8 mouse cellular contexts compared by ENCODE assay signal in genomic region chr3:84155558-84156006, GRCm38 (mm10). TPM values are rescaled to one million over a fixed set of nuclear protein-coding genes. Genes with fewer than 3 reads are reported as not detected.
DNase-seq lines count a peak whose midpoint lies in the region; ATAC-seq and TF ChIP-seq lines count a peak whose summit lies in the region.

Gene Mnd1 (minus strand): TSS chr3:84155786.

- peaks cover 2 to 3% of the 10 kb centered on the region in 2 experiments; a peak in 1 of 4 replicates for H3K4me1 ChIP-seq in ES-E14 (ENCODE audit: control insufficient read depth in 2 of 2, insufficient read depth in 2 of 2, low read length in 2 of 2, poor library complexity in 1 of 2)
- peaks cover 14% of the 10 kb centered on the region for H3K4me1 ChIP-seq in forebrain, embryonic 15.5 days
- no peaks in the 10 kb centered on the region for H3K4me1 ChIP-seq in lung, adult 2 months (ENCODE audit: control insufficient read depth, insufficient read depth, low read length)

- no peaks in the 10 kb centered on the region for H3K27me3 ChIP-seq in forebrain, embryonic 15.5 days

- in situ Hi-C loops in ES-E14 (cut with MboI; ENCODE audit: low sequenced_read_pairs in 2 of 2, unreplicated experiment in 2 of 2), result no loop called here

- no peaks in the 10 kb centered on the region for H3K9me3 ChIP-seq in ES-E14 (ENCODE audit: control insufficient read depth, insufficient read depth, low read depth, low read length)
- no peaks in the 10 kb centered on the region for H3K9me3 ChIP-seq in forebrain, embryonic 15.5 days

- TF ChIP-seq CTCF in lung, adult 2 months (IDR thresholded peaks at IDR 0.05; ENCODE audit: insufficient read depth, low read length), result peak; percentile 56

- TF ChIP-seq POLR2A in lung, adult 2 months (IDR thresholded peaks at IDR 0.05; ENCODE audit: borderline replicate concordance, extremely low read depth, low read depth, low read length), result peak; percentile 48; the same call in 1 of the 2 replicates

- H3K4me2 ChIP-seq in forebrain, embryonic 15.5 days (replicated peaks), result peak within 1 kb of the TSS; percentile 99

- DNase-seq in ES-E14 (ENCODE audit: low read depth, low spot score), result peak; percentile 96
- DNase-seq in cerebellum, adult 11-12 months, result peak; percentile 94
- DNase-seq in heart, postnatal 25 days (ENCODE audit: low spot score), result peak; percentile 95
- DNase-seq in layer of hippocampus, adult 18-20 months (ENCODE audit: low spot score in 2 of 2), result peak; percentile 95 to 97
- peak; percentile 98 for DNase-seq in lung, adult 2 months
- DNase-seq in thymus, adult 18-20 months, result peak; percentile 91 to 92

- H3K36me3 ChIP-seq in ES-E14 (ENCODE audit: control insufficient read depth, insufficient read depth, low read length, poor library complexity, severe bottlenecking), result no peaks in the 10 kb centered on the region
- peaks cover 22% of the 10 kb centered on the region for H3K36me3 ChIP-seq in forebrain, embryonic 15.5 days

- peak within 1 kb of the TSS; percentile 89 for H3K27ac ChIP-seq in ES-E14 (ENCODE audit: insufficient read depth, low read depth, low read length, poor library complexity, severe bottlenecking)
- H3K27ac ChIP-seq in forebrain, embryonic 15.5 days (replicated peaks), result peak within 1 kb of the TSS; percentile 43; the same call in 1 of the 2 replicates

- peak; percentile 97 for ATAC-seq in forebrain, embryonic 15.5 days (replicated peaks)
- peak; percentile 99 for ATAC-seq in neutrophil, adult 5-6 weeks (ENCODE audit: extremely low read depth, insufficient number of reproducible peaks, low FRiP score, poor library complexity, severe bottlenecking)

- H3K9ac ChIP-seq in ES-E14 (ENCODE audit: insufficient read depth, low read depth, low read length, poor library complexity, severe bottlenecking), result peak within 1 kb of the TSS; percentile 96
- H3K9ac ChIP-seq in forebrain, embryonic 15.5 days (replicated peaks), result peak within 1 kb of the TSS; percentile 55

- peak within 1 kb of the TSS; percentile 74 to 94 for H3K4me3 ChIP-seq in ES-E14 (ENCODE audit: insufficient read depth in 1 of 2, low read depth in 1 of 2, low read length in 2 of 2, poor library complexity in 1 of 2, severe bottlenecking in 1 of 2)
- peak within 1 kb of the TSS; percentile 58 for H3K4me3 ChIP-seq in forebrain, embryonic 15.5 days
- H3K4me3 ChIP-seq in lung, adult 2 months (replicated peaks; ENCODE audit: extremely low read depth, low read depth, low read length), result peak within 1 kb of the TSS; percentile 48

- under 1% methylated on average over 29 of the region's 29 CpGs for WGBS in forebrain, embryonic 15.5 days
- WGBS in lung, adult 2 months, result 1% methylated on average over 29 of the region's 29 CpGs

- intact Hi-C loops in heart, postnatal 25 days (cut with DNase I), result loop anchor here (1.0 to 10.0 kb wide), 4 partner anchors 18 to 311 kb away; partner anchors contain the start of genes Tlr2 and Tmem131l

TF ChIP-seq in ES-E14, 5 proteins besides CTCF, POLR2A, EP300 and RAD21:
- TF ChIP-seq CHD2 (IDR thresholded peaks at IDR 0.05; ENCODE audit: low read depth, low read length), result no peak
- no peak for TF ChIP-seq ZC3H11A (IDR thresholded peaks at IDR 0.05; ENCODE audit: borderline replicate concordance, low read depth, low read length)

RNA-seq across cellular contexts. Expression of gene Mnd1, which starts in this region (rescaled TPM):
- 28.1 and 31.9 TPM in 2 replicates for total RNA-seq in ES-E14 (2012; rRNA removed)
- polyA plus RNA-seq in forebrain, embryonic 15.5 days (2015; fragmentation: Nextera tagmentation; extraction: Ambion mirVana), result 2.5 and 3.9 TPM in 2 replicates
- 1 to 10 TPM; 3.2 to 4.2 TPM for total RNA-seq in heart, postnatal 25 days (2021)
- total RNA-seq in layer of hippocampus, adult 18-20 months (2021), result 1 to 10 TPM in 1 of 2 experiments, under 1 TPM in 1; 0.99 to 1.7 TPM
- 0.14 TPM in 2 replicates for polyA plus RNA-seq in lung, adult 2 months (2012; rRNA removed)
- 0.81 and 2.0 TPM in 2 replicates for total RNA-seq in neutrophil, adult 5-6 weeks (2017)

Comparison
In these comparisons a context has a peak if more than half of its experiments do, and no peak if none do; other contexts are left out.
1. Peak in every context shown above with its lines: DNase-seq, ATAC-seq, H3K4me3 ChIP-seq and H3K27ac ChIP-seq.
2. Peak in DNase-seq and H3K4me3 ChIP-seq in lung, adult 2 months; RNA of the gene not detected or under 1 TPM.